ENCODE assay signal across 20 mouse cellular contexts in the genomic region with DNA sequence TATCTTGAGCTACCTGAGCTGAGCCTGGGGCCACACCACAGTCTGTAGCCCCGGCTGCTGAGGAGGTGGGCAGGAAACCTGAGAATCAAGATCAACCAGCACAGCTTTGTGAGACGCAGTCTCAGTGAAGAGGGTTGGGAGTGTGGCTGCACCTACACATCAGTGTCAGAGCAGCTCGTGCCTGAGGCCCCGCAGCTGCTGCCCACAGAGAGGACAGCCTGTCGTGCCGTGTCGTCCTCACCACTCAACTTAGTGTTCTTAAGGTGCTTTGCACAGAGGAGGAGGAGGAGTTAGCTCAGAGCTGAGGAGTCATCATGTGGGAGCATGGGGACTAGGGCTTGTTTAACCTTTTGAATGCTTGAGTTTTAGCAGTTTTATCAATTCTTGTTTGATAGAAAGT. TPM values are rescaled to one million over a fixed set of nuclear protein-coding genes. Genes with fewer than 3 reads are reported as not detected.
A peak's percentile ranks its signal among the peaks of the same experiment; 100 is the strongest.
DNase-seq lines count a peak whose midpoint lies in the region; ATAC-seq and TF ChIP-seq lines count a peak whose summit lies in the region.
"Had no signal": no experiment of that assay in that cellular context is flagged by ENCODE, and none has a peak within 500 bp of the region (broad histone marks: within the 10 kb centered on the region; RNA-seq: fewer than 3 reads in every experiment).

No protein-coding gene starts in this region.

- H3K4me1 ChIP-seq in forebrain, postnatal 0 days (ENCODE audit: insufficient read depth), result no peaks in the 10 kb centered on the region
- peaks cover 3% of the 10 kb centered on the region for H3K4me1 ChIP-seq in forebrain, embryonic 16.5 days (replicated peaks; ENCODE audit: control insufficient read depth, insufficient read depth, low read length)
- H3K4me1 ChIP-seq in megakaryocyte, embryonic 14.5 days, result peaks cover 72% of the 10 kb centered on the region
- H3K4me1 ChIP-seq in neural tube, embryonic 15.5 days, result peaks cover 6% of the 10 kb centered on the region; the same call in 1 of the 2 replicates

- no peaks in the 10 kb centered on the region for H3K27me3 ChIP-seq in forebrain, postnatal 0 days (ENCODE audit: insufficient read depth, low read length)
- no peaks in the 10 kb centered on the region for H3K27me3 ChIP-seq in forebrain, embryonic 16.5 days (replicated peaks; ENCODE audit: control insufficient read depth, insufficient read depth, low read length)
- H3K27me3 ChIP-seq in megakaryocyte, embryonic 14.5 days (replicated peaks), result peaks cover 1% of the 10 kb centered on the region
- no peaks in the 10 kb centered on the region for H3K27me3 ChIP-seq in neural tube, embryonic 15.5 days (replicated peaks)
- H3K27me3 ChIP-seq: forebrain, embryonic 15.5 days; heart, embryonic 13.5 days; hindbrain, embryonic 12.5 days; Patski had no signal

- no peak for DNase-seq in forebrain, postnatal 0 days
- no peak for DNase-seq in neural tube, embryonic 10.5 days (ENCODE audit: extremely low spot score, low spot score)
- DNase-seq in ES-CJ7 (ENCODE audit: low read depth, low spot score), result peak; percentile 12
- DNase-seq in ovary, postnatal 36 days (ENCODE audit: low spot score), result no peak
- DNase-seq: adrenal gland, postnatal 14 days; cerebellum, adult 18-20 months; cerebellum, adult 9-11 months; cerebellum, postnatal 36 days; gastrocnemius, postnatal 36 days; heart, adult 11 months; heart, postnatal 36 days had no signal

- H3K9me3 ChIP-seq in forebrain, postnatal 0 days (ENCODE audit: low read length), result no peaks in the 10 kb centered on the region
- H3K9me3 ChIP-seq in forebrain, embryonic 16.5 days (ENCODE audit: control insufficient read depth, low read length), result no peaks in the 10 kb centered on the region
- no peaks in the 10 kb centered on the region for H3K9me3 ChIP-seq in megakaryocyte, embryonic 14.5 days
- H3K9me3 ChIP-seq in neural tube, embryonic 15.5 days (replicated peaks), result no peaks in the 10 kb centered on the region
- H3K9me3 ChIP-seq: forebrain, embryonic 15.5 days; heart, embryonic 13.5 days; hindbrain, embryonic 12.5 days had no signal

- H3K9ac ChIP-seq in forebrain, postnatal 0 days, result no peak overlapping the region
- no peak overlapping the region for H3K9ac ChIP-seq in forebrain, embryonic 16.5 days (replicated peaks; ENCODE audit: low read depth, low read length)
- no peak overlapping the region for H3K9ac ChIP-seq in neural tube, embryonic 15.5 days (replicated peaks)
- H3K9ac ChIP-seq: forebrain, embryonic 15.5 days; heart, embryonic 13.5 days; hindbrain, embryonic 12.5 days had no signal

- ATAC-seq in forebrain, postnatal 0 days, result peak; percentile 12; the same call in 1 of the 2 replicates
- ATAC-seq in forebrain, embryonic 16.5 days, result no peak
- ATAC-seq in megakaryocyte, adult 5-6 weeks (ENCODE audit: poor library complexity, severe bottlenecking), result no peak
- no peak for ATAC-seq in neural tube, embryonic 15.5 days (ENCODE audit: low FRiP score)
- ATAC-seq: activated CD4-positive, CD25-positive, alpha-beta regulatory T cell, adult 4 months; Patski had no signal

- H3K4me2 ChIP-seq in forebrain, postnatal 0 days (ENCODE audit: low read depth), result no peak overlapping the region
- no peak overlapping the region for H3K4me2 ChIP-seq in forebrain, embryonic 16.5 days (ENCODE audit: low read length)
- H3K4me2 ChIP-seq in neural tube, embryonic 15.5 days, result no peak overlapping the region
- H3K4me2 ChIP-seq: forebrain, embryonic 15.5 days; heart, embryonic 13.5 days; hindbrain, embryonic 12.5 days had no signal

- WGBS in forebrain, postnatal 0 days, result 59% methylated on average over 7 of the region's 7 CpGs
- 59% methylated on average over 7 of the region's 7 CpGs for WGBS in forebrain, embryonic 16.5 days
- WGBS in neural tube, embryonic 15.5 days, result 71% methylated on average over 7 of the region's 7 CpGs

- TF ChIP-seq CTCF in forebrain, postnatal 0 days (IDR thresholded peaks at IDR 0.05; ENCODE audit: low read depth), result no peak

- no peak overlapping the region for H3K27ac ChIP-seq in forebrain, postnatal 0 days (ENCODE audit: low read depth, low read length)
- no peak overlapping the region for H3K27ac ChIP-seq in forebrain, embryonic 16.5 days (ENCODE audit: low read length)
- 0 out of 2 replicates have a peak overlapping the region, but pooled peaks have one; percentile 3 for H3K27ac ChIP-seq in neural tube, embryonic 15.5 days (replicated peaks)
- H3K27ac ChIP-seq: forebrain, embryonic 15.5 days; heart, embryonic 13.5 days; hindbrain, embryonic 12.5 days had no signal

- H3K4me3 ChIP-seq in forebrain, postnatal 0 days (ENCODE audit: low read depth, low read length), result no peak overlapping the region
- no peak overlapping the region for H3K4me3 ChIP-seq in forebrain, embryonic 16.5 days (replicated peaks; ENCODE audit: low read length)
- peak overlapping the region; percentile 12 for H3K4me3 ChIP-seq in megakaryocyte, embryonic 14.5 days (replicated peaks)
- no peak overlapping the region for H3K4me3 ChIP-seq in neural tube, embryonic 15.5 days (replicated peaks)
- H3K4me3 ChIP-seq: forebrain, embryonic 15.5 days; heart, embryonic 13.5 days; hindbrain, embryonic 12.5 days had no signal

- peaks cover 53% of the 10 kb centered on the region for H3K36me3 ChIP-seq in forebrain, postnatal 0 days (ENCODE audit: insufficient read depth)
- H3K36me3 ChIP-seq in forebrain, embryonic 16.5 days (ENCODE audit: control insufficient read depth, insufficient read depth), result peaks cover 11% of the 10 kb centered on the region
- H3K36me3 ChIP-seq in megakaryocyte, embryonic 14.5 days (replicated peaks; ENCODE audit: low read length), result peaks cover 91% of the 10 kb centered on the region
- H3K36me3 ChIP-seq in neural tube, embryonic 15.5 days, result peaks cover 52% of the 10 kb centered on the region

RNA-seq across cellular contexts. Expression of a gene that starts 21.5 kb away (rescaled TPM):
- 43.2 and 43.5 TPM in 2 replicates for total RNA-seq in forebrain, postnatal 0 days (2014; rRNA removed)
- polyA plus RNA-seq in forebrain, postnatal 0 days (2015; fragmentation: Nextera tagmentation; extraction: Ambion mirVana), result 19.8 and 26.6 TPM in 2 replicates
- 22.5 and 26.1 TPM in 2 replicates for polyA plus RNA-seq in forebrain, embryonic 16.5 days (2015; fragmentation: Nextera tagmentation; extraction: Ambion mirVana)
- 0.51 and 10.1 TPM in 2 replicates for polyA plus RNA-seq in megakaryocyte, embryonic 14.5 days (2012; ENCODE audit: insufficient read depth, low replicate concordance)
- total RNA-seq in megakaryocyte, adult 5-6 weeks (2015), result 6.6 and 9.1 TPM in 2 replicates
- total RNA-seq in megakaryocyte, adult 5-6 weeks (2017), result 12.8 and 15.1 TPM in 2 replicates
- 16.7 and 19.3 TPM in 2 replicates for polyA plus RNA-seq in neural tube, embryonic 15.5 days (2015; fragmentation: Nextera tagmentation; extraction: Ambion mirVana)

RNA-seq across cellular contexts. Expression of a gene that starts 23.7 kb away (rescaled TPM):
- 7.5 and 9.9 TPM in 2 replicates for total RNA-seq in forebrain, postnatal 0 days (2014; rRNA removed)
- 3.8 and 4.4 TPM in 2 replicates for polyA plus RNA-seq in forebrain, postnatal 0 days (2015; fragmentation: Nextera tagmentation; extraction: Ambion mirVana)
- polyA plus RNA-seq in forebrain, embryonic 16.5 days (2015; fragmentation: Nextera tagmentation; extraction: Ambion mirVana), result 4.0 and 4.2 TPM in 2 replicates
- polyA plus RNA-seq in megakaryocyte, embryonic 14.5 days (2012; ENCODE audit: insufficient read depth, low replicate concordance), result 5.9 and 21.7 TPM in 2 replicates
- total RNA-seq in megakaryocyte, adult 5-6 weeks (2015), result 27.2 and 37.1 TPM in 2 replicates
- 25.0 and 26.0 TPM in 2 replicates for total RNA-seq in megakaryocyte, adult 5-6 weeks (2017)
- 5.3 and 5.7 TPM in 2 replicates for polyA plus RNA-seq in neural tube, embryonic 15.5 days (2015; fragmentation: Nextera tagmentation; extraction: Ambion mirVana)
